Mouse (Mus musculus): Measurements from ENCODE around the gene Sap30. TPM values are rescaled to one million over a fixed set of nuclear protein-coding genes. Genes with fewer than 3 reads are reported as not detected.

Sap30 gene
- polyA plus RNA-seq, 1 experiment from 2014 or later = 115 TPM

Other genes with a start within 250 kb of the Sap30 start
- not detected in 2 replicates for gene Hand2, start 166.9 kb downstream of the Sap30 start, polyA plus RNA-seq (2016; fragmentation: Nextera tagmentation; extraction: Ambion mirVana)
- 0.69 TPM in 1 of 2 replicates, not detected in the other for gene Scrg1, start 31.9 kb downstream of the Sap30 start, polyA plus RNA-seq (2016; fragmentation: Nextera tagmentation; extraction: Ambion mirVana)
- 531 and 557 TPM in 2 replicates for gene Hmgb2, start 24.0 kb upstream of the Sap30 start, polyA plus RNA-seq (2016; fragmentation: Nextera tagmentation; extraction: Ambion mirVana)
- gene Galnt7, start 165.2 kb upstream of the Sap30 start, polyA plus RNA-seq (2016; fragmentation: Nextera tagmentation; extraction: Ambion mirVana) = 14.5 and 15.0 TPM in 2 replicates

Measured in midbrain, embryonic 12.5 days (tissue).